Mouse (Mus musculus) CD4-positive helper T cell, adult 2 months (primary cell): ENCODE results near the gene Pim1.

Source experiments
- DNase-seq: peaks from one replicate; pipeline ENCODE4 v3.0.0-alpha.2; 2012; ENCODE audit warnings: low read depth, missing footprints, low spot score

The Pim1 gene

DNA sequence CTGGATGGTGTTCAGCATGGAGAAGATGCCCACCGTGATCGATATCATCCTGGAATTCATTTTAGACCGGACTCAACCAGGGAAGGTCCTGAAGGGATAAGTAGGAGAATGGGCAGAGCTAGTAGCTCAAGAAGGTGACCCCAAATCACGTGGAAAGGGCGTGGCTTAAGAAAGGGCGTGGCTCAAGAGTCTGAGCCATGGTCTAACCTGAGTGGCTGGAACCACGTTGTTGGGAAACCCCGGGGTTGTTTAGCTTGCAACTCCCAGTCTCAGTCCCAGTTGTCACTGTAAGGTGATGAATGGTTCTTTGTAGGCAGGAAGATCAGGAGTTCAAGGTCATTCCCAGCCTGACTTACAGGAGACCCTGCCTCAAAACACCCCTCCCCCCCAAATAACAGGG, 29.2 kb downstream of the Pim1 start:
- no peak for DNase-seq

DNA sequence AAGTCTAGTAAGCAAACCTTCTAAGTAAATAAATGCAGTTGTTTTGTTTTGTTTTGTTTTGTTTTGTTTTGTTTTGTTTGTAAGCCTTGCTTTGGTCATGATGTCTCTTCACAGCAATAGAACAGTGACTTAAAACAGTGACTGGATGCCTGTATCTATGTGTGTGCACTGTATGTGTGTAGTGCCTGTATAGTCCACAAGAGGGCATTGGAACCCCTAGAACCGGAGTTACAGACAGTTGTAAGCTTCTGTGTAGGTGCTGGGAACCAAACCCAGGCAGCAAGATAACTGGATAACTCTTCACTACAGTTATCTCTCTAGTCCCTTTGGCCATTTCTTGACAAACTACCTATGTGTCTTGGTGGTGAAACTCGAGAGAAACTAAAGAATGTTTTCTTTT, 35.1 kb downstream of the Pim1 start:
- no peak for DNase-seq

DNA sequence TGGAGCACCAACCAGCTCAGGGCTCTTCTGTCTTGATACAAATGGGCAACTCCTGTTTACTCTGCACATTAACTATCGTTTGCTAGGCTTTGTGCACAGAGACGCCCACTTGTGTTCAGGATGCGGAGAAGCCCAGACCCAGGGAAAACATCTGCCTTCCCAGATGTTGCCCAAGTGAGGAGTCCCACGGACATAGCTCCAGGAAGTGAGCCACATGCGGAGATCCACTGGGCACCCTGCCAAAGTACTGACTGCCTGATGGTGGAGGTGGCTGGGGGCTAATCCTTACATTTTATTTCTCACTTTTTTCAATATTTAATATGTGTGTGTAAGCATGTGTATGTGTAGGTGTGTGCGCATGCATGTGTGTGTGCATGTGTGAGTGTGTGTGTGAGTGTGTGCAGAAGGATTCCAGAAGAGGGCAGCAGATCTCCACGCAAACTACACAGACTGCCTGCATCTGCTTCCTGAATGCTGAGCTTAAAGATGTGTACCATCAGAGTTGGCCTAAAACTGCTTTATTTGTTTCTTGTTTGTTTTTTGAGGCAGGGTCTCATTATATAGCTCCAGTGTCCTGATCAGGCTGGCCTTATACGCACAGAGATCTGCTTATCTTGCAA, 38.1 kb downstream of the Pim1 start:
- DNase-seq, result peak; percentile 72

DNA sequence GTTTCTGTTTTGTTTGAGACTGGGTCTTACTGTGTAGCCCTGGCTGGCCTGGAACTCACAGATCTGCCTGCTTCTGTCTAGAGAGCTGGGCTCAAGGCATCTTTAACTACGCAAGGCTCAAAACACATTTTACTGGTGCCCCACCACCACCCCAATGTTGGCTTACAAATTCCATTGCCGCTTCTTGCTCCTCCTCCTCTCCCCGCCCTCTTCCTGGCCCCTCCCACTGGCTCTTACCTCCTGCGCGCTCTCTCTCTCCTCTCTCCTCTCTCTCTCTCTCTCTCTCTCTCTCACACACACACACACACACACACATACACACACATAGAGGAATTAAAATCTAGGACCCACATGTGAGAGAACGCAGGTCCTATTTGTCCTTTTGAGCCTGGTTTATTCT, 40.0 kb downstream of the Pim1 start:
- peak; percentile 52 for DNase-seq

DNA sequence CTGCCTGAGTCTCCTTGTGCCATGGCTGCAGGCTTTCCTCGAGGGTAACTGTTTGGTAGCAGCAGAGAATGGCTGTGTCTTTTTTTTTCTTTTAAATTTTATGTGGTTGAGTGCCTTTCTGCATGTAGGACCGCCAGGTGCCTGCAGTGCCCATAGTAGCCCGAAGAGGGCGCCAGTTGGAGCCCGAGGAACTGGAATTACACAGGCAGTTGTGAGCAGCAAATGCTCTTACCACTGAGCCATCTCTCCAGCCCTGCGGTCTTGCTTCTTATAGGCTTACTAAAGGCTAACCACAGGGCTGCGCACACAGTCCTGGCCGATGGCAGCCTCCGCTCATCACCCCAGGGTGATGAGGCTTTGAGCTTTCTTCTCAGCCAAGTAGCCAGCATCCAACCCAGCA, 40.7 kb downstream of the Pim1 start:
- DNase-seq, result peak; percentile 82

DNA sequence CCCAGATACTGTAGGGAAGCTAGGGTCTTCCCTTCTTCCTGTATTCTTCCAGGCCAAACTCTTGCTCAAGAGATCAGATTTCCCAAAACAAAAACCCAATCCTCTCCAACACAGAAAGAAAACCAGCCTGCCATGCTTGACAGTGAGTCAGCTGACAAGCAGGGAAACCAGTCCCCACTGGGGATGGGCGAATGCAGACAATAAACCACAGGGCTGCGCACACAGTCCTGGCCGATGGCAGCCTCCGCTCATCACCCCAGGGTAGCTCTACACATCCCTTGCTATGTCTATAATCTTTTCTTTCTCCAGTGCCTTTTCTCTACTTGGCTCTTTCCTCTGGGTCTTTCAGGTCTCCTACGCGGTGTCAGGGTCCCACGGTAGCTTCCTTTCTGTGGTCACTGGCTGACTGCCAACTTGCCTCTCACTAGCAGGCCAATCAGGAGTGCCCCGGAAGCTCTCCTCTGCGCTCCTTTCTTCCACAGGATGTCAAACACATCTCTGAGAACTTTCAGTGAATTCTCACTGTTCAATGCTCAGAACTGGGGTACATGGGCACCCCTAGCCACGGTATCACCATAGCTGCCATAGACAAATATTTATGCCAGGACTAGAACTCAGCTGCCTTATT, 41.3 kb downstream of the Pim1 start:
- DNase-seq, result peak; percentile 93

DNA sequence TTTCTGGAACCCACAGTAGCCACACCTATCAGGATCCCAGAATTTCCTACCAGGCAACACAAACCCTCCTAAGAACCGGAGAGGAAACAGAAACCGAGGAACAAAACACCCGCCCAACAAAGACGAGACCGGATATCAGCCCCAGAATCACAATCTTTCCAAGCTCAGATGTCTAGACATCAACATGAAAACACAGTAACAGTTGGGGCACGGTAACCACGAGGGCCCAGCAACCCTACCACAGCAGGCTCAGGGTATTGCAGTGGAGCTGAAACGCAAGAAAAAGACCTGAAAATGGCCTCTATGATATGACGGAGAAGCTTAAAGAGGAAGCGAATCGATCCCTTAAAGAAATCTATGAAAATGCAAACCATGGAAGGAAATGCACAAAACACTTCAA, 43.3 kb downstream of the Pim1 start:
- peak; percentile 82 for DNase-seq

DNA sequence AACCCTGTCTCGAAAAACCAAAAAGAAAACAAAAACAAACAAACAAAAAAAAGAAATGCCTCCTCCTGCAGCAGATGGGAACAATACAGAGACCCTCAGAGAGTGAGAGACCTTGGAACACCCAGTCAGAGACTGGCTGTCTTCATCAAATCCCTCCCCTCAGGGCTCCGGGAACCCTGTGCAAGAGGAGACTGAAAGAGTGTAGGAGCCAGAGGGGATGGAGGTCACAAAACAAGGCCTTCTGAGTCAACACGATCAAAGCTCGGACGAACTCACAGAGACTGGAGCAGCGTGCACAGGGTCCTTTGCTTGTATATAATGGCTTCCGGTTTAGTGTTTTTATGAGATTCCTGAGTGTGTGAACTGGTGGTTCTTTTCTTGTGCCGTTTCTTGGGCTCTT, 49.9 kb downstream of the Pim1 start:
- no peak for DNase-seq

DNA sequence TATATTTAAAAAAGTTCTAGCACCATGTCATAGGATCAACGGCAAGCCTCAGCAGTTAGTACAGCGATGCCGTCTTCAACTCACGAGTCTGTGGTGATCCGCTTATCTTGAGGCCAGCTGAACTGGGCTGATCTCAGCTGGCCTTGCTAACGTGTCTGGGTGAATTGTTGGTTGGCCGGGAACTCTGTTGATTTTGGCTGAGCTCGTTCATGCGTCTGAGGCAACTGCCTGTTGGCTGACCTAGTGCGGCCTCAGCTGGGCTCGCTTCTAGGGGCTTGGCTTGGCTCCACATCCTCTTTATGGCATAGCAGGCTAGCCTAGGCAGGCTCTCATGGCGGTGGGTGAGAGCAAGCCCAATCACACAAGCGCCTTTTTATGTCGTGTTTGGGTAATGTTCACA, 50.9 kb downstream of the Pim1 start:
- no peak for DNase-seq

DNA sequence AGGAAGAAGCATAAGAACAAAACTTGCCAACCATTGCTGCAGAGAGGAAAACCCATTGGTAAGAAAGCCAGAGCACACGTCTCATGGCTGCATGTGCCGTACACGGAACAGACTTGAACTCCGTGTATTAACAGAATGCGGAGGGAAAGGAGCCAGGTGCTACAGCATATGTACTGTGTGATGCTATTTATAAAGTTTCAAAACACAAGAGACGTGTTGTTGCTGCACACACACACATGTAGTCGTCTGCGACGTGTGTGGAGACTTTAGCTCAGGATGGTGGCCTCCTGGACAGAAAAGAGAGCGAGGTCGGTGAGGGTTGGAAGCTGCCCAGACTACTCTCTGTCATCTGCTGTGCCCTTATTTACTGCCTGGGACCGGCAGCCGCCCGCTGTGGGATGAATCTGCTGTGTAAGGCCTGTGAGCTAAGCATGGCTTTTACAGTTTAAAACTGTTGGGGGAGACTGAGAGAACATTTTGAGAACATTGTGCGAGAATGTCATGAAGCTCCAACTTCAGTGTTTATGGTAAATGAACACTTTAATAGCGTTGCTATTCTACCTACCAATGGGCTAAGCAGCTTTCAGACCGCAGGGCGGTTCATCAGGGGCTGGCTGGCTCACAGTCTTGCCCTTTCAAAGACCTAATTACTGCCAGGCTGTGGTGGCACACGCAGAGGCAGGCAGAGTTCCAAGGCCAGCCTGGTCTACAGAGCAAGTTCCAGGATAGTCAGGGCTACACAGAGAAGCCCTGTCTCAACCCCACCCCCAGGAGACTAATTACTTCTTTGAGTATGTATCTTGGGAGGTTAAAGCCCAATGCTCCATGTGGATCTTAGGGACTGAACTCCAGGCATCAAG, 52.5 kb downstream of the Pim1 start:
- DNase-seq, result no peak

DNA sequence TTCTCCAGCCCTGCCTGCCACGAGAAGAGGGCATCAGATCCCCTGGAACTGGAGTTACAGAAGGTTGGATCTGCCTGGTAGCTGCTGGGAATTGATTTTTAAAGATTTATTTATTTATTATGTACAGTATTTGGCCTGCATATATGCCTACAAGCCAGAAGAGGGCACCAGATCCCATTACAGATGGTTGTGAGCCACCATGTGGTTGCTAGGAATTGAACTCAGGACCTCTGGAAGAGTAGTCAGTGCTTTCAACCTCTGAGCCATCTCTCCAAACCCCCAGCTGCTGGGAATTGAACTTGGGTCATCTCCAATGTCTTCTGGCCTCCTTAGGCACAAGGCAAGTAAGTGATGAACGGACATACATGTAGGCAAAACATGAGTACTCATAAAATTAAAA, 53.5 kb downstream of the Pim1 start:
- no peak for DNase-seq

DNA sequence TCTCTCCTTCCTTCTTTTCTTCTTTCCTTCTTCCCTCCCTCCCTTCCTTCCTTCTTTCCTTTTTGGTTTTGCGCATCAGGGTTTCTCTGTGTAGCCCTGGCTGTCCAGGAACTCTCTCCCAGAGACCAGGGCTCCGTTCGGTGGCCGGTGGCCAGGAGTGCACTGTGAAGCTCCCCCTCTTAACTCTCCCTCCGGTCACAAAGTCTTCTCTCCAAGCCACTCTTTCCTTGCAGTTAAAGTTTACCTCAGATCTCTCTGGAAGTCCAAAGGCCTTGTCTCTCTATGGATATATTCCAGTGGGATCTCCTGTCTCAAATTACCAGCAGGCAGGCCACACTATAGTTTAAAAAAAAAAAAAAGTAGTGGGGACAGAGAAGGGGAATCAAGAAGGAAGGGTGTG, 54.7 kb downstream of the Pim1 start:
- DNase-seq, result no peak
